Mouse (Mus musculus): Measurements from ENCODE around the gene Fanci.

GRCm38 (mm10) chr7:79387140-79387539, 4.6 kb upstream of the Fanci start:
- TF ChIP-seq CTCF (IDR thresholded peaks at IDR 0.05; ENCODE audit: low read depth) (no peak), EP300 (optimal IDR thresholded peaks at IDR 0.05) (no peak)
